Mouse (Mus musculus): ENCODE results near the gene Wbp1. TPM values are rescaled to one million over a fixed set of nuclear protein-coding genes. Genes with fewer than 3 reads are reported as not detected.

Gene Wbp1
- polyA plus RNA-seq (2015; fragmentation: Nextera tagmentation; extraction: Ambion mirVana), result 87.9 and 93.8 TPM in 2 replicates

DNA sequence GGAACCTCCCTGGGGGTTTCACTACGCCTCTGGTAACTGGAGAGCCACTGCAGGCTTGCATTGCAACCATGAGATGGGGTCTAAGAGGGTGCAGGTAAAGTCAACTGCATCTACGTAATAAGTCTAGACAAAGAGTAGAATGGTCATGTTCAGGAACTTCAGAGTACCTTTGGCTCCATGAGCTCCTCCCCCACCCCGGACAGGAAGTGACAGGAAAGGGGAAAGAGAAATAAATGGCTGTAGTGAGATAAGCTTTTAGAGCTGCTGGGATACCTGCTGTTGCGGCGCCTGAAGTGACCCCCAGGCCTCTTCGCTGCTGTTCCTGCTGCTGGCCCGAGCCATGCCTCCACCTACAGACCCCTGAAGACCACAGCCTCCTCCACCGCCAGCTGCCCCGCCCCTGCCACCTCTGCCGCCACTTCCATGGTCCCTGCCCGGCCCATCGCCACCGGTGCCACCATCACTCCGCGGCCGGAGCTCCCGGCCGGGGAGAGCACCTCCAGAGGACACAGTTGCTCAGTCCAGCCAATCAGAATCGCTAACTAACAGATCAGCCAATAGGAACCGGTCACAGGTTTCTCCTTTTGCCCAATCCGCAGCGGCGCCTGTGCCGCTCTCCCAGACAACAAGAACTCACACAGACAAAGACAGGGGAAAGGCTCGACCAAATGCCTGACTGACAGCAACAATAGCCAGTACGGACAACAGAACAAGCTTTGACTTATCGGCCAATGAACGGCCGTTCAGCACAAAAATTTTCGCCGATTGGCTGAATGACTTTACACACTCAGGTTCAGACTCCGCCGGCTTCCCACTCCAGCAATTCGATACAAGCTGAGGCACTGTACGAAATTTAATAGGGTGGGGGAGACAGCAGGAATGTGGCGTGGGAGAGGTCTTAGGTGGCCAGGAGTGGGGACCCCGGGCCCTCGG is at the start of gene Wbp1:
Gene Wbp1, minus strand, starts transcription at position 630 of the 933 bp plus-strand sequence.
- ATAC-seq (ENCODE audit: insufficient read depth, low FRiP score), result peak; percentile 95
- Histone ChIP-seq H3K4me2 (ENCODE audit: low read depth, low read length) (peak within 1 kb of the TSS; percentile 96), H3K36me3 (ENCODE audit: control insufficient read depth, insufficient read depth, low read length) (peaks cover 12% of the 10 kb centered on the region), H3K9ac (ENCODE audit: low read length) (peak within 1 kb of the TSS; percentile 88), H3K4me1 (ENCODE audit: control insufficient read depth, insufficient read depth, low read length) (peaks cover 42% of the 10 kb centered on the region), H3K9me3 (replicated peaks; ENCODE audit: control insufficient read depth, low read length) (no peaks in the 10 kb centered on the region), H3K27me3 (ENCODE audit: control insufficient read depth, insufficient read depth, low read length) (no peaks in the 10 kb centered on the region), H3K27ac (ENCODE audit: low read length) (peak within 1 kb of the TSS; percentile 98), H3K4me3 (replicated peaks; ENCODE audit: low read length) (peak within 1 kb of the TSS; percentile 77)
- WGBS, result 1% methylated on average over 38 of the region's 38 CpGs

- no peaks in the 10 kb centered on the region for H3K9me3 ChIP-seq (replicated peaks; ENCODE audit: control insufficient read depth, low read length)
- H3K27me3 ChIP-seq (ENCODE audit: control insufficient read depth, insufficient read depth, low read length), result no peaks in the 10 kb centered on the region
- H3K9ac ChIP-seq (ENCODE audit: low read length), result no peak overlapping the region
- no peak overlapping the region for H3K4me2 ChIP-seq (ENCODE audit: low read depth, low read length)
- H3K4me3 ChIP-seq (replicated peaks; ENCODE audit: low read length), result no peak overlapping the region
- no peaks in the 10 kb centered on the region for H3K36me3 ChIP-seq (ENCODE audit: control insufficient read depth, insufficient read depth, low read length)
- no peak overlapping the region for H3K27ac ChIP-seq (ENCODE audit: low read length)
- no peak for ATAC-seq (ENCODE audit: insufficient read depth, low FRiP score)
- H3K4me1 ChIP-seq (ENCODE audit: control insufficient read depth, insufficient read depth, low read length), result peaks cover 6% of the 10 kb centered on the region; the same call in 1 of the 2 replicates
- 77% methylated on average over 5 of the region's 5 CpGs for WGBS
These were observed 49.7 kb upstream of the Wbp1 start for GRCm38 (mm10) chr6:83171063-83171462.

GRCm38 (mm10) chr6:83169872-83170271 is 48.5 kb upstream of the Wbp1 start:
- no peaks in the 10 kb centered on the region for H3K9me3 ChIP-seq (replicated peaks; ENCODE audit: control insufficient read depth, low read length)
- no peak overlapping the region for H3K4me2 ChIP-seq (ENCODE audit: low read depth, low read length)
- peaks cover 9% of the 10 kb centered on the region for H3K4me1 ChIP-seq (ENCODE audit: control insufficient read depth, insufficient read depth, low read length)
- H3K4me3 ChIP-seq (replicated peaks; ENCODE audit: low read length), result no peak overlapping the region
- no peak for ATAC-seq (ENCODE audit: insufficient read depth, low FRiP score)
- no peak overlapping the region for H3K9ac ChIP-seq (ENCODE audit: low read length)
- H3K27me3 ChIP-seq (ENCODE audit: control insufficient read depth, insufficient read depth, low read length), result no peaks in the 10 kb centered on the region
- no peaks in the 10 kb centered on the region for H3K36me3 ChIP-seq (ENCODE audit: control insufficient read depth, insufficient read depth, low read length)
- WGBS, result 75% methylated on average over 5 of the region's 5 CpGs
- no peak overlapping the region for H3K27ac ChIP-seq (ENCODE audit: low read length)

GRCm38 (mm10) chr6:83166243-83166630 is 44.9 kb upstream of the Wbp1 start:
- peak overlapping the region; percentile 88 for H3K27ac ChIP-seq (ENCODE audit: low read length)
- no peak for ATAC-seq (ENCODE audit: insufficient read depth, low FRiP score)
- H3K36me3 ChIP-seq (ENCODE audit: control insufficient read depth, insufficient read depth, low read length), result no peaks in the 10 kb centered on the region
- peaks cover 14% of the 10 kb centered on the region for H3K27me3 ChIP-seq (ENCODE audit: control insufficient read depth, insufficient read depth, low read length)
- peaks cover 25% of the 10 kb centered on the region for H3K4me1 ChIP-seq (ENCODE audit: control insufficient read depth, insufficient read depth, low read length)
- H3K9ac ChIP-seq (ENCODE audit: low read length), result peak overlapping the region; percentile 93
- H3K4me3 ChIP-seq (replicated peaks; ENCODE audit: low read length), result peak overlapping the region; percentile 86
- under 1% methylated on average over 12 of the region's 12 CpGs for WGBS
- no peaks in the 10 kb centered on the region for H3K9me3 ChIP-seq (replicated peaks; ENCODE audit: control insufficient read depth, low read length)
- peak overlapping the region; percentile 79 for H3K4me2 ChIP-seq (ENCODE audit: low read depth, low read length)

DNA sequence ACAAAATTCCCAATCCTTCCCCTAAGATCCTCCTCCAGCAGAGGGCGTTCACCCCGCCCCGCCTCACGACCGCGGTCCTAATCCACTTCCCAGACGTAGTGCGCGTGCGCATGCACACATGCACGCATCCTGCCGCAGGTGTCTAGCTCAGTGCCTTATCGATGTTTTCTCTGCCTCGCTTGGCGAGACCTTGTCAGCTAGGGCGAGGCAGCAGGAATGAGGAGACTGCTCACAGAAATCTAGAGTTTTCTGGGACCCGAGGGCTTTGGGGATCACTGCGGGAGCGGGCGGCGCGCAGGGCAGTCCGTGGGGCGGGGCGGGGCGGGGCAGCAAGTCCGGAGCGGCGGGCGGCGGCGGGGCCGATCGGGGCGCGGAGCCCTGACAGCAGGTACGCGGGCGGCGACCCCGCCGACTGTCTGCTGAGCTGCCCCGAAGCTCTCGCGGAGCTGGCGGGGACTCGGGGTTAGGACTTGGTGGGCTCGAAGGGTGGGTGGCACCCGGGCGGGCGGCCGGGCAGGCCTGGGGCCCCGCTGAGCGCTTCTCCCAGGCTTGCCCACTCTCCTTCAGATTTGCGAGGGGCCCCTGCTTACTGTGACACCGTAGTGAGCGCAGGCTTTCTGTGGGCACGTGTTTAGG is 44.4 kb upstream of the Wbp1 start, which contains the start of gene Dctn1:
Gene Dctn1, plus strand, starts transcription at position 314 of the 636 bp plus-strand sequence.
- Histone ChIP-seq H3K27me3 (ENCODE audit: control insufficient read depth, insufficient read depth, low read length) (peaks cover 19% of the 10 kb centered on the region), H3K4me2 (ENCODE audit: low read depth, low read length) (peak within 1 kb of the TSS; percentile 79), H3K36me3 (ENCODE audit: control insufficient read depth, insufficient read depth, low read length) (no peaks in the 10 kb centered on the region), H3K9me3 (replicated peaks; ENCODE audit: control insufficient read depth, low read length) (no peaks in the 10 kb centered on the region), H3K27ac (ENCODE audit: low read length) (peak within 1 kb of the TSS; percentile 88), H3K4me1 (ENCODE audit: control insufficient read depth, insufficient read depth, low read length) (peaks cover 25% of the 10 kb centered on the region), H3K9ac (ENCODE audit: low read length) (peak within 1 kb of the TSS; percentile 93), H3K4me3 (replicated peaks; ENCODE audit: low read length) (peak within 1 kb of the TSS; percentile 86)
- ATAC-seq (ENCODE audit: insufficient read depth, low FRiP score), result peak; percentile 86
- WGBS, result under 1% methylated on average over 55 of the region's 58 CpGs

DNA sequence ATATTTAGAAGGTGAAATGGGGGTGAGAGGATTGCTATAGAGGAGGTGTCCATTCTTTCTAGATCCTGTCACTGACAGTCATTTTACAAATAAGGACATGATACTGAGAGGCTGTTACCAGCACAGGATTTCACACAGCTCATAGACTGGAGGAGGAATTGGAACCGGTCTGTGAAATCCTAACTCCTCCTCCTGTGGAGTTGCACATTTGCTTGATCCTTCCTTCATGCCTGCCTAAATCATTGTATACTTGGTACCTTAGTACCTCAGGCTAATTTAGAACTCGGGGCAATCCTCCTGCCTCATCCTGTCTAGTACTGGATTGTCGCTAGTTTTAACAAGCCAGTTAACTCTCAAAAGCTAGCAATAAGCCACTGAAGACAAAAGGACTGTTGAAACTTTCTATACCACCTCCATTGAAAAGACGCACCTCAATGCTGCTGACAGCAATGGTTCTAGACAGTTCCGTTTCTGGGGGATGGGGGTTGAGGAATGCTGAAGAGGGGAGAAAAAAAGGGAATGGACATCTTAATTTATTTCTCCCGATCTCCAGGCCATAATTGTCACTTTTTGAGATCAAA is 43.8 kb upstream of the Wbp1 start:
- 3% methylated on average over 6 of the region's 6 CpGs for WGBS
- Histone ChIP-seq H3K4me3 (replicated peaks; ENCODE audit: low read length) (peak overlapping the region; percentile 86), H3K27me3 (ENCODE audit: control insufficient read depth, insufficient read depth, low read length) (peaks cover 21% of the 10 kb centered on the region), H3K36me3 (ENCODE audit: control insufficient read depth, insufficient read depth, low read length) (no peaks in the 10 kb centered on the region), H3K4me1 (ENCODE audit: control insufficient read depth, insufficient read depth, low read length) (peaks cover 25% of the 10 kb centered on the region), H3K27ac (ENCODE audit: low read length) (peak overlapping the region; percentile 53), H3K4me2 (ENCODE audit: low read depth, low read length) (peak overlapping the region; percentile 79), H3K9me3 (replicated peaks; ENCODE audit: control insufficient read depth, low read length) (no peaks in the 10 kb centered on the region), H3K9ac (ENCODE audit: low read length) (peak overlapping the region; percentile 93)
- no peak; the same call in 1 of the 2 replicates for ATAC-seq (ENCODE audit: insufficient read depth, low FRiP score)

GRCm38 (mm10) chr6:83162701-83163100 is 41.3 kb upstream of the Wbp1 start:
- H3K36me3 ChIP-seq (ENCODE audit: control insufficient read depth, insufficient read depth, low read length), result no peaks in the 10 kb centered on the region
- H3K9me3 ChIP-seq (replicated peaks; ENCODE audit: control insufficient read depth, low read length), result no peaks in the 10 kb centered on the region
- H3K27ac ChIP-seq (ENCODE audit: low read length), result no peak overlapping the region
- peak overlapping the region; percentile 44 for H3K4me3 ChIP-seq (replicated peaks; ENCODE audit: low read length)
- 1% methylated on average over 8 of the region's 8 CpGs for WGBS
- H3K4me1 ChIP-seq (ENCODE audit: control insufficient read depth, insufficient read depth, low read length), result peaks cover 25% of the 10 kb centered on the region
- no peak for ATAC-seq (ENCODE audit: insufficient read depth, low FRiP score)
- H3K9ac ChIP-seq (ENCODE audit: low read length), result peak overlapping the region; percentile 70
- peaks cover 21% of the 10 kb centered on the region for H3K27me3 ChIP-seq (ENCODE audit: control insufficient read depth, insufficient read depth, low read length)
- peak overlapping the region; percentile 77 for H3K4me2 ChIP-seq (ENCODE audit: low read depth, low read length)

DNA sequence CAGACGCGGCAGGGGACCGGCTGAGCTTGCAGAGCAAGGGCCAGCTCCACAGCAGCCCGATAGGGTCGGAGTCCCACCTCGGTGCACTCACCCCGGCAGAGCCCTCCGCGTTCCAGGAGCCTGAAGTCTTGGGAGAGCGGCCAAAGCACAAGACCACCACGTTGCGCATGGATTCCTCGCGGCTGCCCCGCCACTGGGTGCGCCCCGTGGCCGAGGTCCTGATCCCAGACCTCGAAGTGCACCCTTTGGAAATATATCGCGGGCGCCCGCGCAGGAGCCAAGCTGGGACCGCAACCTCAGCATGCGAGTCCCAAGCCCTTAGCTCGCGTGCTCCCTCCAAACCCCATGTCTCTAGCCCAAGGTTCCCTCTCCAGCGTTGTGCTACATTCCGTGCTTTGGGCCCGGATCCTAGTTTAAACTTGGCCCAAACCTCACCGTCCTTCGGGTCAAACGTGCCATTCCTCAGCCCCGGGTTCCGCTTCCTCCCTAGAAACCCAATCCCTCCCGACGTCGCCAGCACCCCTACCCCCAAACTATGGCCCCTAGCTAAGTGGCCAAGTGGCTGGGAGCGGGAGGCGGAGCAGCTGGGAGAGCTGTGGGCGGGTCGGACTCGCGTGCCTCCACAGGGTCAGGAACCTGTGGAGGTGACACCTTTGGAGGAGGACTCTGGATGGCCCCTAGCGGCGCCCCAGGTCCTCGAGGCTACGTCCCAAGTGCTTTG is 40.7 kb upstream of the Wbp1 start:
- Histone ChIP-seq H3K36me3 (ENCODE audit: control insufficient read depth, insufficient read depth, low read length) (no peaks in the 10 kb centered on the region), H3K9me3 (replicated peaks; ENCODE audit: control insufficient read depth, low read length) (no peaks in the 10 kb centered on the region), H3K27ac (ENCODE audit: low read length) (no peak overlapping the region), H3K4me2 (ENCODE audit: low read depth, low read length) (peak overlapping the region; percentile 77), H3K27me3 (ENCODE audit: control insufficient read depth, insufficient read depth, low read length) (peaks cover 21% of the 10 kb centered on the region), H3K4me1 (ENCODE audit: control insufficient read depth, insufficient read depth, low read length) (peaks cover 22% of the 10 kb centered on the region), H3K9ac (ENCODE audit: low read length) (peak overlapping the region; percentile 70), H3K4me3 (replicated peaks; ENCODE audit: low read length) (peak overlapping the region; percentile 44)
- ATAC-seq (ENCODE audit: insufficient read depth, low FRiP score), result peak; percentile 31
- under 1% methylated on average over 49 of the region's 49 CpGs for WGBS
